Mouse (Mus musculus): ENCODE measurements around the gene Triap1. TPM values are rescaled to one million over a fixed set of nuclear protein-coding genes. Genes with fewer than 3 reads are reported as not detected.

The Triap1 gene
- total and polyA plus RNA-seq, 3 experiments = 31.8 to 38.2 (median 33.7) TPM

- H3K27ac ChIP-seq (ENCODE audit: insufficient read depth, low read depth) = peak overlapping the region; percentile 28; the same call in 1 of the 2 replicates
- peaks cover 38% of the 10 kb centered on the region for H3K79me2 ChIP-seq (replicated peaks; ENCODE audit: control insufficient read depth, extremely low read depth, insufficient read depth, poor library complexity, severe bottlenecking)
- peaks cover 21 to 30% of the 10 kb centered on the region in 2 experiments for H3K36me3 ChIP-seq (replicated peaks in 1 of 2; ENCODE audit: control insufficient read depth in 1 of 2, insufficient read depth in 1 of 2, low read length in 1 of 2)
- H3K9ac ChIP-seq (ENCODE audit: insufficient read depth, low read depth) = peak overlapping the region; percentile 72
- peak overlapping the region; percentile 70 to 97 (median 83) for H3K4me3 ChIP-seq (replicated peaks in 1 of 3; ENCODE audit: low read depth in 2 of 3, low read length in 2 of 3, poor library complexity in 1 of 3)
- H3K4me2 ChIP-seq (ENCODE audit: insufficient read depth, low read depth, poor library complexity, severe bottlenecking) = peak overlapping the region; percentile 37
- DNase-seq (ENCODE audit: extremely low read depth) = no peak
- dilution Hi-C loops (cut with MboI; ENCODE audit: extremely low pct_ligation_motif_present, extremely low pct_unique_long_range_greater_than_20kb, low sequenced_read_pairs) = no loop called here
- TF ChIP-seq MAZ (IDR thresholded peaks at IDR 0.05; ENCODE audit: low read depth, low read length) (no peak), KAT2A (IDR thresholded peaks at IDR 0.05; ENCODE audit: insufficient replicate concordance, low read length) (no peak), EP300 (IDR thresholded peaks at IDR 0.05; ENCODE audit: low read length) (no peak), GABPA (IDR thresholded peaks at IDR 0.05; ENCODE audit: insufficient replicate concordance, low read depth, low read length) (no peak), POLR2AphosphoS2 (IDR thresholded peaks at IDR 0.05; ENCODE audit: low read depth, low read length) (no peak), IRF4 (IDR thresholded peaks at IDR 0.05; ENCODE audit: low read depth, low read length) (no peak), USF1 (IDR thresholded peaks at IDR 0.05; ENCODE audit: low read depth, low read length) (no peak), ETS1 (conservative IDR thresholded peaks at IDR 0.05; ENCODE audit: low read depth, low read length) (no peak), TBP (conservative IDR thresholded peaks at IDR 0.05; ENCODE audit: low read depth, low read length) (no peak; the same call in 1 of the 2 replicates), NRF1 (IDR thresholded peaks at IDR 0.05; ENCODE audit: low read depth, low read length) (no peak), JUND (conservative IDR thresholded peaks at IDR 0.05; ENCODE audit: low read depth, low read length) (no peak), SIN3A (IDR thresholded peaks at IDR 0.05; ENCODE audit: low read length) (no peak; the same call in 1 of the 2 replicates), ZC3H11A (IDR thresholded peaks at IDR 0.05; ENCODE audit: low read depth, low read length) (no peak), PAX5 (IDR thresholded peaks at IDR 0.05; ENCODE audit: low read length) (no peak), CHD1 (IDR thresholded peaks at IDR 0.05; ENCODE audit: low read depth, low read length) (no peak), USF2 (conservative IDR thresholded peaks at IDR 0.05; ENCODE audit: low read depth, low read length) (no peak), CTCF (conservative IDR thresholded peaks at IDR 0.05 in 1 of 2, IDR thresholded peaks at IDR 0.05 in 1 of 2; ENCODE audit: low read depth in 2 of 2, low read length in 2 of 2) (no peak), NELFE (IDR thresholded peaks at IDR 0.05; ENCODE audit: low read depth, low read length) (no peak)
- peaks cover 0 to 11% of the 10 kb centered on the region in 2 experiments; a peak in 2 of 4 replicates for H3K4me1 ChIP-seq (ENCODE audit: control insufficient read depth in 1 of 2, insufficient read depth in 2 of 2)
- in situ Hi-C loops (cut with MboI; ENCODE audit: low pct_ligation_motif_present, low pct_unique_long_range_greater_than_20kb, low sequenced_read_pairs) = loop anchor here (5.0 kb wide), 1 partner anchor 93 kb away; no protein-coding TSS in a partner anchor
- no peaks in the 10 kb centered on the region for H3K27me3 ChIP-seq (replicated peaks)
- H3K9me3 ChIP-seq (replicated peaks; ENCODE audit: low read length) = peaks cover 4% of the 10 kb centered on the region
Measured at GRCm38 (mm10) chr5:115349225-115349555, 8.2 kb downstream of the Triap1 start.

DNA sequence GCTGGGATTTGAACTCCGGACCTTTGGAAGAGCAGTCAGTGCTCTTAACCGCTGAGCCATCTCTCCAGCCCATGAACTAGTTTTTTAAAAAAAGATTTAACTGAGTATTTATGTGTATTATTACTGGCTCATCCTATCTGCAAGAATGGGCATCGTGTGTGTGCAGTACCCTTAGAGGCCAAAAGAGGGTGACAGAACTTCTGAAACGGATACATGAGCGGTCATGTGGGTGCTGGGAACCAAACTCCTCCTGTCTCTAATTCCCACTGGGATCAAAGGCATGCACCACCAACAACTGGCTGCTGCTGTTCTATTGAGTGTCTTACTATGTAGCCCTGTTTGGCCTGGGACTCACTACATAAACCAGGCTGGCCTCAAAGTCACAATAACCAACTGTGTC, 10.3 kb downstream of the Triap1 start:
- H3K79me2 ChIP-seq (replicated peaks; ENCODE audit: control insufficient read depth, extremely low read depth, insufficient read depth, poor library complexity, severe bottlenecking) = peaks cover 23% of the 10 kb centered on the region
- no peaks in the 10 kb centered on the region for H3K27me3 ChIP-seq (replicated peaks)
- H3K9me3 ChIP-seq (replicated peaks; ENCODE audit: low read length) = peaks cover 4% of the 10 kb centered on the region
- in situ Hi-C loops (cut with MboI; ENCODE audit: low pct_ligation_motif_present, low pct_unique_long_range_greater_than_20kb, low sequenced_read_pairs) = no loop called here
- peaks cover 8 to 10% of the 10 kb centered on the region in 2 experiments for H3K4me1 ChIP-seq (ENCODE audit: control insufficient read depth in 1 of 2, insufficient read depth in 2 of 2)
- TF ChIP-seq CTCF (conservative IDR thresholded peaks at IDR 0.05 in 1 of 2, IDR thresholded peaks at IDR 0.05 in 1 of 2; ENCODE audit: low read depth in 2 of 2, low read length in 2 of 2) (peak in 1 of 2 experiments; percentile 19; a peak in 1 of 4 replicates), POLR2A (IDR thresholded peaks at IDR 0.05; ENCODE audit: low read depth, low read length) (no peak)
- DNase-seq (ENCODE audit: extremely low read depth) = no peak
- dilution Hi-C loops (cut with MboI; ENCODE audit: extremely low pct_ligation_motif_present, extremely low pct_unique_long_range_greater_than_20kb, low sequenced_read_pairs) = no loop called here
- no peak overlapping the region for H3K4me2 ChIP-seq (ENCODE audit: insufficient read depth, low read depth, poor library complexity, severe bottlenecking)
- H3K9ac ChIP-seq (ENCODE audit: insufficient read depth, low read depth) = no peak overlapping the region
- H3K4me3 ChIP-seq (replicated peaks in 1 of 3; ENCODE audit: low read depth in 2 of 3, low read length in 2 of 3, poor library complexity in 1 of 3) = no peak overlapping the region
- peaks cover 2 to 9% of the 10 kb centered on the region in 2 experiments for H3K36me3 ChIP-seq (replicated peaks in 1 of 2; ENCODE audit: control insufficient read depth in 1 of 2, insufficient read depth in 1 of 2, low read length in 1 of 2)
- H3K27ac ChIP-seq (ENCODE audit: insufficient read depth, low read depth) = no peak overlapping the region

Data from CH12.LX (cell line).